Comparison of ENCODE assay signal across 15 mouse cellular contexts in genomic region chr12:16504244-16504643, GRCm38 (mm10).
DNase-seq lines count a peak whose midpoint lies in the region; ATAC-seq and TF ChIP-seq lines count a peak whose summit lies in the region.
"Had no signal": no experiment of that assay in that cellular context is flagged by ENCODE, and none has a peak within 500 bp of the region (broad histone marks: within the 10 kb centered on the region; RNA-seq: fewer than 3 reads in every experiment).

No protein-coding gene starts in this region.

- no peak overlapping the region for H3K4me3 ChIP-seq in gastrocnemius, adult 2 months
- H3K4me3 ChIP-seq in liver, postnatal 0 days (ENCODE audit: low read depth, low read length) = no peak overlapping the region
- no peak overlapping the region for H3K4me3 ChIP-seq in liver, embryonic 11.5 days (ENCODE audit: low read depth, low read length)
- H3K4me3 ChIP-seq: heart, embryonic 12.5 days; hindbrain, embryonic 10.5 days; lung, embryonic 15.5 days; stomach, embryonic 15.5 days had no signal

- intact Hi-C loops in gastrocnemius, adult 2 months (cut with DNase I) = no loop called here

- no peak overlapping the region for H3K4me2 ChIP-seq in liver, postnatal 0 days (ENCODE audit: low read depth, low read length)
- H3K4me2 ChIP-seq in liver, embryonic 11.5 days = no peak overlapping the region
- H3K4me2 ChIP-seq: heart, embryonic 12.5 days; lung, embryonic 15.5 days; stomach, embryonic 15.5 days had no signal

- H3K27me3 ChIP-seq in liver, postnatal 0 days (ENCODE audit: insufficient read depth, low read length) = no peaks in the 10 kb centered on the region
- H3K27me3 ChIP-seq in liver, embryonic 11.5 days (replicated peaks; ENCODE audit: control insufficient read depth, insufficient read depth, low read length) = no peaks in the 10 kb centered on the region
- no peaks in the 10 kb centered on the region for H3K27me3 ChIP-seq in Patski
- H3K27me3 ChIP-seq: heart, embryonic 12.5 days; lung, embryonic 15.5 days; stomach, embryonic 15.5 days had no signal

- peak; percentile 37 for TF ChIP-seq CTCF in gastrocnemius, adult 2 months (IDR thresholded peaks at IDR 0.05)
- TF ChIP-seq CTCF in liver, postnatal 0 days (IDR thresholded peaks at IDR 0.05; ENCODE audit: low read depth) = 0 out of 2 replicates have a peak, but pooled peaks have one; percentile 16
- peak; percentile 27 for TF ChIP-seq CTCF in Patski (IDR thresholded peaks at IDR 0.05)

- POLR2A ChIA-PET in Patski (lab: Charles Lee) = no interaction called here

- H3K36me3 ChIP-seq in liver, postnatal 0 days (replicated peaks; ENCODE audit: insufficient read depth, low read length) = no peaks in the 10 kb centered on the region
- H3K36me3 ChIP-seq in liver, embryonic 11.5 days (ENCODE audit: control insufficient read depth, insufficient read depth, low read length) = no peaks in the 10 kb centered on the region
- H3K36me3 ChIP-seq: heart, embryonic 12.5 days; hindbrain, embryonic 10.5 days; lung, embryonic 15.5 days; stomach, embryonic 15.5 days had no signal

- 0 out of 2 replicates have a peak, but pooled peaks cover 3% of the 10 kb centered on the region for H3K4me1 ChIP-seq in liver, postnatal 0 days (ENCODE audit: insufficient read depth)
- no peaks in the 10 kb centered on the region for H3K4me1 ChIP-seq in liver, embryonic 11.5 days (replicated peaks; ENCODE audit: control insufficient read depth, insufficient read depth, low read length)
- H3K4me1 ChIP-seq: heart, embryonic 12.5 days; stomach, embryonic 15.5 days had no signal

- CTCF ChIA-PET in Patski (lab: Charles Lee) = no interaction called here

- DNase-seq in gastrocnemius, adult 2 months = no peak
- DNase-seq in gastrocnemius, postnatal 10 days = no peak
- no peak for DNase-seq in liver, postnatal 0 days
- no peak for DNase-seq in liver, embryonic 11.5 days (ENCODE audit: low spot score)
- no peak for DNase-seq in Patski (ENCODE audit: low read depth, low spot score)
- DNase-seq in adrenal gland, postnatal 10 days = no peak
- DNase-seq: cerebellum, adult 2 months; kidney, adult 8-10 months; right cerebral cortex, postnatal 4 days had no signal

- in situ Hi-C loops in Patski (cut with MboI; ENCODE audit: low pct_unique_long_range_greater_than_20kb) = no loop called here

- no peak for TF ChIP-seq EP300 in liver, postnatal 0 days (IDR thresholded peaks at IDR 0.05; ENCODE audit: low read depth)

- H3K9me3 ChIP-seq in liver, postnatal 0 days (ENCODE audit: low read length) = no peaks in the 10 kb centered on the region
- H3K9me3 ChIP-seq in liver, embryonic 11.5 days (ENCODE audit: control insufficient read depth, low read length) = no peaks in the 10 kb centered on the region
- H3K9me3 ChIP-seq: lung, embryonic 15.5 days; stomach, embryonic 15.5 days had no signal

- ATAC-seq in liver, postnatal 0 days = no peak
- ATAC-seq in liver, embryonic 11.5 days (replicated peaks; ENCODE audit: low FRiP score) = no peak
- no peak for ATAC-seq in Patski
- ATAC-seq in neutrophil, adult 5-6 weeks (ENCODE audit: extremely low read depth, insufficient number of reproducible peaks, low FRiP score, poor library complexity, severe bottlenecking) = peak; percentile 34; the same call in 1 of the 2 replicates
- no peak for ATAC-seq in cerebellum, adult (ENCODE audit: insufficient number of reproducible peaks, low FRiP score, low TSS enrichment)

- no peak overlapping the region for H3K9ac ChIP-seq in liver, postnatal 0 days (replicated peaks)
- no peak overlapping the region for H3K9ac ChIP-seq in liver, embryonic 11.5 days (ENCODE audit: low read depth, low read length)
- H3K9ac ChIP-seq: heart, embryonic 12.5 days; lung, embryonic 15.5 days; stomach, embryonic 15.5 days had no signal

- WGBS in liver, postnatal 0 days (ENCODE audit: insufficient replicate concordance) = 84% methylated on average over 3 of the region's 3 CpGs
- WGBS in liver, embryonic 11.5 days = 71% methylated on average over 3 of the region's 3 CpGs

- H3K27ac ChIP-seq in gastrocnemius, adult 2 months = no peak overlapping the region
- H3K27ac ChIP-seq in liver, postnatal 0 days (ENCODE audit: low read depth) = no peak overlapping the region
- no peak overlapping the region for H3K27ac ChIP-seq in liver, embryonic 11.5 days (ENCODE audit: low read depth, low read length)
- H3K27ac ChIP-seq: hindbrain, embryonic 10.5 days; lung, embryonic 15.5 days; stomach, embryonic 15.5 days had no signal
